Mouse (Mus musculus): ENCODE measurements around the gene Tspan13.

Gene Tspan13

GRCm38 (mm10) chr12:36032419-36032818 lies 9.9 kb downstream of the Tspan13 start:
- DNase-seq (ENCODE audit: low spot score in 2 of 2) = peak; percentile 54 to 85

GRCm38 (mm10) chr12:36030660-36031363 lies 11.5 kb downstream of the Tspan13 start:
- no peak for DNase-seq (ENCODE audit: low spot score in 2 of 2)

- DNase-seq (ENCODE audit: low spot score in 2 of 2) = no peak
Measured at GRCm38 (mm10) chr12:36029687-36030086, 12.6 kb downstream of the Tspan13 start.

- DNase-seq (ENCODE audit: low spot score in 2 of 2) = no peak
Measured at GRCm38 (mm10) chr12:36028968-36029645, 13.2 kb downstream of the Tspan13 start.

- no peak for DNase-seq (ENCODE audit: low spot score in 2 of 2)
Measured at GRCm38 (mm10) chr12:36027171-36027570, 15.1 kb downstream of the Tspan13 start.

- no peak for DNase-seq (ENCODE audit: low spot score in 2 of 2)
Measured at GRCm38 (mm10) chr12:36026126-36026525, 16.2 kb downstream of the Tspan13 start.

- DNase-seq (ENCODE audit: low spot score in 2 of 2) = no peak
Measured at GRCm38 (mm10) chr12:36020710-36021109, 21.6 kb downstream of the Tspan13 start.

- no peak for DNase-seq (ENCODE audit: low spot score in 2 of 2)
Measured at GRCm38 (mm10) chr12:36020081-36020480, 22.2 kb downstream of the Tspan13 start.

GRCm38 (mm10) chr12:36019572-36019971 lies 22.7 kb downstream of the Tspan13 start:
- DNase-seq (ENCODE audit: low spot score in 2 of 2) = no peak

- no peak for DNase-seq (ENCODE audit: low spot score in 2 of 2)
Measured at GRCm38 (mm10) chr12:36017791-36018190, 24.5 kb downstream of the Tspan13 start.

GRCm38 (mm10) chr12:36013216-36013910 lies 28.9 kb downstream of the Tspan13 start:
- DNase-seq (ENCODE audit: low spot score in 2 of 2) = no peak

GRCm38 (mm10) chr12:36008364-36009047 lies 33.8 kb downstream of the Tspan13 start:
- no peak for DNase-seq (ENCODE audit: low spot score in 2 of 2)

GRCm38 (mm10) chr12:36007581-36007980 lies 34.7 kb downstream of the Tspan13 start:
- DNase-seq (ENCODE audit: low spot score in 2 of 2) = no peak

GRCm38 (mm10) chr12:36004714-36005113 lies 37.6 kb downstream of the Tspan13 start:
- DNase-seq (ENCODE audit: low spot score in 2 of 2) = no peak

- peak; percentile 13 to 37 for DNase-seq (ENCODE audit: low spot score in 2 of 2)
Measured at GRCm38 (mm10) chr12:35995799-35996198, 46.5 kb downstream of the Tspan13 start.

GRCm38 (mm10) chr12:35994098-35994497 lies 48.2 kb downstream of the Tspan13 start:
- no peak for DNase-seq (ENCODE audit: low spot score in 2 of 2)

- DNase-seq (ENCODE audit: low spot score in 2 of 2) = no peak
Measured at GRCm38 (mm10) chr12:35993583-35993982, 48.7 kb downstream of the Tspan13 start.

GRCm38 (mm10) chr12:35992711-35993110 lies 49.6 kb downstream of the Tspan13 start, which contains the start of gene Agr2:
Gene Agr2 (plus strand): TSS chr12:35992907.
- DNase-seq (ENCODE audit: low spot score in 2 of 2) = no peak

GRCm38 (mm10) chr12:35984743-35985142 lies 57.6 kb downstream of the Tspan13 start:
- no peak for DNase-seq (ENCODE audit: low spot score in 2 of 2)

GRCm38 (mm10) chr12:35983472-35983871 lies 58.8 kb downstream of the Tspan13 start:
- no peak for DNase-seq (ENCODE audit: low spot score in 2 of 2)

- peak; percentile 17 to 56 for DNase-seq (ENCODE audit: low spot score in 2 of 2)
Measured at GRCm38 (mm10) chr12:35981732-35982360, 60.5 kb downstream of the Tspan13 start.

GRCm38 (mm10) chr12:35979625-35980024 lies 62.7 kb downstream of the Tspan13 start:
- DNase-seq (ENCODE audit: low spot score in 2 of 2) = no peak

Measured in heart, adult 9 months (tissue).